Mouse (Mus musculus) spleen, adult 2 months (tissue): ENCODE measurements at regions not wholly inside any gene's neighbourhood (a gene's known extent, or its start where the extent isn't known, plus 50 kb on each side); places are given as distances from the start of the nearest gene placed in this dataset.

Experiments used
- CTCF ChIP-seq: fragments of 200-500 bp; IDR thresholded peaks from 2 replicates; pipeline ENCODE4 v1.5.1; 2011; ENCODE audit warnings: mild to moderate bottlenecking, inconsistent platforms; ENCODE audit not compliant: insufficient read depth, insufficient read length, insufficient replicate concordance; ENCODE audit errors: extremely low read depth
- POLR2A ChIP-seq: fragments of 200-500 bp; IDR thresholded peaks from 2 replicates; pipeline ENCODE4 v1.6.1; 2011; ENCODE audit warnings: low read depth, low read length, inconsistent platforms

DNA sequence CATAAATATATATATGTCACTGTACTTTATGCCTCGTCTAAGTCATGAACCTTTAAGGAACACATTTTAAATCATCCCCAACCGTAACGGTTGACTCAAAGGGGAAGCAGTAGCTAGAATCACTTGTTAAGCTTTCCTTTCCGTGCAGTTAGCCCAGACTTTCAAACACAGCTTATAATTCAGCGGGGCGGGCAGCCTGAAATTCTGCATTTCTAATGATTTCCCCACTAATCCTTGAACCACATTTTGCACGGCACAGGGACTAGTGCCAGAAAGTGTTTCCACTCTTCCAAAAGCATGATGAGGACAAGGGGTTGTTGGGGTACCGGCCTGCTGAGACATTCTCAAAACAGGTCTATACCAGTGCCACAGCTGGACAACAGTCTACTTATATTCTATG lies 195.1 kb upstream of the Spred2 start:
- TF ChIP-seq POLR2A (no peak), CTCF (no peak)
